Mouse (Mus musculus): ENCODE data around the gene Prrc2b.

The Prrc2b gene

DNA sequence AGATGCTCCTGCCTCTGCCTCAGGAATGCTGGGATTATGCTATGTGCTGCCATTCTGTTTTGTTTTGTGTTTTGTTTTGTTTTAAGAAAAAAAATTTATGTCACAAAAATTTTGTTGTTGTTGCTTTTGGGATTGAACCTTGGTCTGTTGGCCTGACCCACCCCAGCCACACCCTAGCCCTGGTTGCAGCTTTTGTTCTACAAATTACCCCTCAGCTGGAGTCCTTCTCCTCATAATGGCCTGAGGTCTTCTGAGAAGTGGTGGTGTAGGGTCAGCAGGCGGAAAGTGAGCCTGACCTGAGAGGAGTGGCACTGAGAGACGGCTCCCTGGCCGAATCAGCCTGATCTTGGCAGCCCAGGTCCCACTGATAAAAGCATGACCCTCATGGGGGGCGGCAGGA lies 11.8 kb downstream of the Prrc2b start:
- no peak for DNase-seq

DNA sequence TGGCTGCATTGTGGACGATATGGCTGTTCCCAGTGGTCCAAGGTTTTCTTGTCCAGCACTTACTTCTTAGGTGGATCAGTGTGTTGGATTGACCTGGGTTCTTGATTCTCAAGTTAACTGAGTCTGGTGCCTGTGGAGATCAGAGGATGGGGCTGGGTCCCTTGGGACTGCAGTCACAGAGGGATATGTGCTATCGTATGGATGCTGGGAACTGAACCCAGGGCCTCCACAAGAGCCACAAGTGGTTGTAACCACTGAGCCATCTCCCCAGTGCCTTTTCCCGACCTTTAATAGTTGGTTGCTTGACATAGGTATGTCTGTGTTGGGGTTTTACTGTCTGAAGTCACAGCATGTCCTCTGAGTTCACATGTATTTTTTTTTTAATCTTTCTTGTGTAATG lies 12.2 kb downstream of the Prrc2b start:
- no peak for DNase-seq

DNA sequence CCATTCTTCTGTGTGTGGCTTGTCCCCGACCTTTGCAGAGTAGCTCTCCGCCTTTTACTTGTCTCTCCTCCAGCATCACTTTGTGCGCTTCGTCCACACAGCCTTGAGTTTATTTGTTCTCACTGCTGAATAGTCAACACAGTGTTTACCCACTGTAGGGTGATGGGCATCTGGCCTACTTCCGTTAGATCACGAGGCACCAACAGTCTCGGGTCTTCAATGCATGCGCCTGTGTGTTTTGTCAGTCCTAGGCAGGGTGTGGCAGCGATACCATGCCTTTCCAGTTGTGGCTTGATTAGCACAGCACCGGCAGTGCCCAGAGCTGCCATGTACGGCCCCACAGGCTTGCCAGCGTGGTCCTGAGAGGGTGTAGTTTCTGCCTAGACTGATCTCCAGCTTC lies 13.6 kb downstream of the Prrc2b start:
- no peak for DNase-seq

DNA sequence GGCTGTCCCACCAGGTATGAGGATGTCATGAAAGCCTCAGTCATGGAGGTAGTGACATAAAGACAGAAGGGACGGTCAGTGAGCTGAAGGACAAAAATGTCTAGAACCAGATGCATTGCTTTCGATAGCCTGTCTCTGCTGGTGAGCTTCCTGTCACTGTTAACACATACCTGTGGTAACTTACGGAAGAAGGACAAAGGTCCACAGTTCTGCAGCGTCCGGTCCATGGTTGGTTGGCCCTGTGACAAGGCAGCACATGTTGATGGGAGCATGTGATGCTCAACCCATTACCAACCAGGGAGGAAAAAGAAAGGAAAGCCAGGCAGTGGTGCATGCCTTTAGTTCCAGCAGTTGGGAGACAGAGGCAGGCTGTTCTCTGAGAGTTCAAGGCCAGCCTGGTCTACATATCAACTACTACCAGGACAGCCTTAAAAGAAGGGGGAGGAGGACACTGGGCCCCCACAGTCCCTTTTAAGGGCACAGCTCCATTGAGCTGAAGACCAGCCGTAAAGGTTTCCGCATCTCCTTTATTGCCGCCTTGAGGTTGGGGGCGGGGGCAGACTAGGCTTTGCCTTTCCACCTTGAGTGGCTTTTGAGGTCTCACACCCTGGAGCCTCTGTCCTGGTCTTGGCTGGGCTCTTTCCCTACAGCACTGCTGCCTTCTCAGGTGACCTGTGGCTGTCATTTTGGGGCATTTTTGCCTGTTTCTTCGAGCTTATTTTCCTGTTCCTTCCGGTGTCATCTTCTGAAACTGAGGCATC lies 14.3 kb downstream of the Prrc2b start:
- DNase-seq: no peak

DNA sequence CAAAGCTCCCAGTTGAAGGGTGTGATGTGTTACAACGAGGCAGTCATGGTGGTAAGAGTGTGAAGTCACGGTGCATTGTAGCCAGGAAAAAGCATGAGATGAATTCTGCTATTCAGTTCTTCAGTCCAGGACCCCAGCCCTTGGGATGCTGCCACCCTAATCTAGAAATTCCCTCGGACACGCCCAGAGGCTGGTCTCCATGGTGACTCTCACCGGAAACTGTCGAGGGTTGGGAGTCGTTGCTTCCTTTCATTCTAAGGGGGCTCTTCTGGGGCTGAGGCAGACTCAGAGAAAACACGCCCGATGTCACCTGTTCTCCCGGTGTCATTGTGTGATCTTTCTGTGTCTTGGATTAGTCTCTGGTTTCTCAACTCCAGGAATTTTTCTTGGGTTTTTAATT lies 15.7 kb downstream of the Prrc2b start:
- DNase-seq: no peak

DNA sequence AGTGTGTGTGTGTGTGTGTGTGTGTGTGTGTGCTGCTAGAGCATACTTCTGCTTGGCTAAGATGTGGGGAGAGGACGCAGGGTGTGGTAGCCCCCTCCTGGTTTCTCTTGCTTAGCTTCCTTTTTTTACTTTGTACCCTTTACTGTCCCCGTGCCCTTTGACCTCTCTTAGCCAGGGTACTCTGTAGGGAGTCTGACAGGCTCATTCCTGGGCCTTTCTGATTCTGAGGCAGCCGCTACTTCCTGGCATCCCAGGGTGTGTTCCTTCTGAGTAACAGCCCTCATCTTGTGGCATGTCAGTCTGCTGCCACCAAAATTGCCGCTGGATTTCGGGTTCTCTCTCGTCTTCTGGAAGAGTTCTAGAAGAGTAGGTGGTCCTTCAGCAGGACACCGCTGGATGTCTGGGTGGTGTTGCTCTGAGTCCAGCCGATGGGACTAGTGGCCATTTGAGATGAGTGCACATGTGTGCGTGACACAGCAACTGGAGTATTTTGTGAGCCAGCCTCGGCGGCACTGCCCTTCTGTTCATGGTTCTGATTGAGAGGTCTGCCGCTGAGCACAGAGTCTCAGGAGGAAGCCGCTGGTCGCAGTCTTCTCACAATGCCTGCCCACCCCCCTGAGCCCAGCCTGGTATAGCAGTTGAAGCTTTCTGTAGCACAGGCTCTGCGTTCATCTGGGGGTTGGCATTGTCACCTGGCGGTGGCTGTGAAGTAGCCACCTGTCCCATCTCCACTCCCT lies 16.3 kb downstream of the Prrc2b start:
- no peak for DNase-seq

DNA sequence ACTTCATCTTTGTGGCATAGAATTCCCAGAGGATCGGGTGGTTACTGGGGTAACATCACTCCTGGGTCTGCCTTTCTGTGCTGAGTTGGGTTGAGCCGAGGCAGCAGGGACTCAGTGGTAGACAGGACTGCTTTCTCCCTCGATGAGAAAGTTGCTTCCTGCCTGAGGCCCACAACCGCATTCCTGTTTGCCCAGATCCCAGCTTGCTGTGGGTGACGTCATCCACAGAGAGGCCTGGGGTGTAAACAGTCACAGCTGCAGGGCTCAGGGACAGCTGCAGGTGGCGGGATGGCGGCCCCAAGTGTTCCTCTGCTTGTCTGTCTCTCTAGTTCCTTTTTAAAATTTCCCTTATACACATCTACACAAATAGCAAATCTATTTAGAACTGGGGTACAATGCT lies 16.9 kb downstream of the Prrc2b start:
- peak in 1 of 2 experiments; percentile 54 for DNase-seq

DNA sequence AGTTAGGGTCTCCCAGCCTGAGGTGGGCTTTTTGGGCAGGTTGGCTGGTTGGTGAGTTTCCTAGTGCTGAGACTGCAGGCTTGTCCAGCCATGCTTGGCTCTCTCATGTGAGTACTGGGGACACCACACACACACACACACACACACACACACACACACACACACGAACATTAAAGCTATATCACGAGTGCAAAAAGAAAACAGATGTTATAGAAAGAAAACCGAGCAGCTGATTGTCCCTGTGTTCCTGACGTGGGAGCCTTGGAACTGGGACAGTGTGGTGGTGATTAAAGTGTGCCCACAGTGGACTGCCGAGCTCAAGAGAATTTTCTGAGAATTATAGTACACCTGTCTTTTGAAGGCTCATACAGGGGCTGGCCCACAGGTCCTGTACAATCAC lies 18.4 kb downstream of the Prrc2b start:
- no peak for DNase-seq

DNA sequence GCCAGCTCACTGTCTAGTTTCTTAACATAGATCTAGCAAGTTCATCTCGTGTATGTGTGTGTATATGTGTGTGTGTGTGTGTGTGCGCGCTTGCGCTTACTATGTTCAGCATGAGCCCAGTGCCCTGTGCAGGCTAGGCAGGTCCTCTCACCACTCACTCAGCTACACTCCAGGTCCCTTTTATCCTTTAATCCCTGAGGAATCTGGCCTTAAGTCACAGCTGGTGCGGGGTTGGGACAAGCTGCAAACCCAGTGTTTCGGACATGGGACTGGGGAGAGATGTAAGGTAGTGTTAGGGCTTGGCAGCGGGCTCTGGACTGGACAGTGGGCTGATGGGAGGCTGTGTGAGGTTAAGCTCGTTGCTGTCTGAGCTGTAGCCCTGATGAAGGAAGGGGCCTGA lies 19.1 kb downstream of the Prrc2b start:
- no peak for DNase-seq

DNA sequence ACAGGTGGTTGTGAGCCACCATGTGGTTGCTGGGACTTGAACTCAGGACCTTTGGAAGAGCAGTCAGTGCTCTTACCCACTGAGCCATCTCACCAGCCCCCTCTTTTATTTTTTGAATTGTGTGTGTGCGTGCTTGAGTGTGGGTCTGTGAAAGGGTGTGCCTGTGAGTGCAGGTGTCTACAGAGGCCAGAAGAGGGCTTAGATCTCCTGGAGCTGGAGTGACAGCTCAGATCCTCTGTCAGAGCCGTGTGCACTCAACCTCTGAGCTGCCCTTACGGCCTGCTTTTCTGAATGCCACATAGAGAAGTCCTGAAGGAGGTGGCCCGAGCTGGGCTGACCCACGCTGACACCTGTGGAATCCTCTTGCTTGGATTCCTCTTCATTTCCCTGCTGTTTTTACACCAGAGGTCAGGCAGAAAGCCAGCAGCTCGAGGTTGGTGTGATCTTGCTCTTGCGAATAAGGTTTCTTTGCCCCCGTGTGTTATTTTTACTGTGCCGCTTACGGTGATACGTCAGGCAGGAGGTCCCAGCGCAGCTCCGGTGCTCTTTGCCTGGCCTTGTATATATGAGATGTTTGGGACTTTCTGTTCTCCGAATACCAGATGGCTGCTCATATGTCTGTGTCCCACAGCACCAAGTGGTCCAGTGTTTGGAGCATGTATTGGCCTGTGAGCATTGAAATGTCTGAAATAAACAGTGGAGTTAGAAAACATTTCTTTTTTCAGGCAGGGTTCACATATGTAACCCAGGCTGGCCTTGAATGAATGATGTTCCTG lies 21.0 kb downstream of the Prrc2b start:
- peak in 1 of 2 experiments; percentile 68 for DNase-seq

DNA sequence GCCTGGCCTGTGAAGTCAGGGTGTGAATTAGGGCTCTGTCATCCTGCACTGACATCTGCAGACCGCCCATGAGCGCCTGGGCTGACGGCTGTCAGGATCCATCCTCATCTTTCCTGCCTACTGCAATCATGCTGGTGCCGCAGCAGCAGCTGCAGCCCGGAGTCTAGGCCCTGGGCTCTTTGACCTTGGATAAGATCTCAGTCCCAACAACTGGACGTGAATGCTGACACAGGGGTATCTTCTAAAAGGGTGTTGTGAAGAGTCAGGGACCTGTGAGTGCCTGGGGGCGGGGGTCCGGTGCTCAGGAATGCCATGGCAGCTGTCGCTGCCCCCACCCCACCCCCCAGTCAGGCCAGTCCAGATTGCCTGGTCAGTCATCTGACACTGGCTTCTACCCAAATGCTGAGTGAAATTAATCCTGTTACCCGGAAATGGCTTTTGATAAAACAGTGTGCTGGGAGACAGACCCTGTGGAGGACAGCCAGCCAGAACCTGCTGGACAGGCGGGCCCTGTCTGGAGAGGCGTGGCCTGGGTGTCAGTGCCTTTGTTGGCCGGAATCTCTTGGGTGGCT lies 23.4 kb downstream of the Prrc2b start:
- DNase-seq: peak; percentile 76 to 81

DNA sequence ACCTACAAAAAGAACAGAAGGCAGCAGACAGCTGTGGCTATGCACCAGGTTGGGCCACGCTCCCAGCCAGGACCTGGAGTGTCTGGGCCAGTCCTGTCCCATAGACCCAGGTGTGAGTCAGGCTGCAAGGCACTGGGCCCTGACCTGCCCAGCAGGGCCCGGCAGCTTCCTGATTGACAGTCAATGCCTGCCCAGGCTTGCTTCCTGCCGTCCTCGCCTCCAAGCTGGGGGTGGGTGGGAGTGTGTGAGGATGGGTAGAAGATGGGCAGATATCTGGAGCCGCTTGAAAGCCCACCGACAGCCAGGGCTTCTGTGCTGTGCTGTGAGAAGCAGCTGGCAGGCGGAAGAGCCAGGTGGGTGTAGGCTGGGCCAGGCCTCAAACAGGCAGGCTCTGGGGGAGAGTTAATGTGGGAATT lies 24.2 kb downstream of the Prrc2b start:
- DNase-seq: peak; percentile 70 to 82

DNA sequence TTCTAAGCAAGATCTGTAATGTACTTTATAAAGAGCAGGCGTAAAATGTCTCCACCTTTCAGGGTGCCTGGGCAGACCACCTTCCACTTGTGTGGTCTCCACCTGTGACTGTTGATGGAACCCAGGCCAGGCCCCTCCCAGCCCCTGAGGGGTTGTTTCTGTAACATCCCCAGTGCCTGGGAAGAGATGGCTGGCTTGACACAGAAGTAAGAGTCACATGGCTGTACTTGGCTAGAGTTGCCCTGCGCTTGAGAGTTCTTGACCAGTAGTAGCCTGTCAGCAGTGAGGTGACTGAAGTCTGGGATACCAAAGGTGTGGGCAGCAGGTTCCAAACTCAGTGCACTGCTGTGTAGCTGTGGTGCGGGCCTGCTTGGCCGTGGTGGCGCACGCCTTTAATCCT lies 24.6 kb downstream of the Prrc2b start:
- DNase-seq: no peak

DNA sequence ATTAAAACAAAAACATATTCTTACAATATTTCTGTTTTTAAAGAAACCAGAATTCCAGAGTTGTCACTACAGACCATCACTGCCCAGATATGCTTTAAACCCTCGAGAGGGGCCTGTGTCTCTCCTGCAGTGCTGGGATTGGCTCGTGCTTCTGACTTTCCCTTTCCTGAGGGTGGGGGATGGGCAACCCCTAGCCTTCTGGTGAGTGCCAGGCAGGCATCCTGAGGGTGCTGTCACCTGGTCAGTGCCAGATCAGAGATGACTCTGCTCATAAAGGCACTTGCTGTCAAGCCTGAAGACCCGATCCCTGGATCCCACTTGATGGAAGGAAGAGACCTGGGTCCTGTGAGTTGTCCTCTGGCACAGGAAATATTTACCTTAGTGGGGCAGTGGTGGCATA lies 26.0 kb downstream of the Prrc2b start:
- peak; percentile 69 to 75 for DNase-seq

DNA sequence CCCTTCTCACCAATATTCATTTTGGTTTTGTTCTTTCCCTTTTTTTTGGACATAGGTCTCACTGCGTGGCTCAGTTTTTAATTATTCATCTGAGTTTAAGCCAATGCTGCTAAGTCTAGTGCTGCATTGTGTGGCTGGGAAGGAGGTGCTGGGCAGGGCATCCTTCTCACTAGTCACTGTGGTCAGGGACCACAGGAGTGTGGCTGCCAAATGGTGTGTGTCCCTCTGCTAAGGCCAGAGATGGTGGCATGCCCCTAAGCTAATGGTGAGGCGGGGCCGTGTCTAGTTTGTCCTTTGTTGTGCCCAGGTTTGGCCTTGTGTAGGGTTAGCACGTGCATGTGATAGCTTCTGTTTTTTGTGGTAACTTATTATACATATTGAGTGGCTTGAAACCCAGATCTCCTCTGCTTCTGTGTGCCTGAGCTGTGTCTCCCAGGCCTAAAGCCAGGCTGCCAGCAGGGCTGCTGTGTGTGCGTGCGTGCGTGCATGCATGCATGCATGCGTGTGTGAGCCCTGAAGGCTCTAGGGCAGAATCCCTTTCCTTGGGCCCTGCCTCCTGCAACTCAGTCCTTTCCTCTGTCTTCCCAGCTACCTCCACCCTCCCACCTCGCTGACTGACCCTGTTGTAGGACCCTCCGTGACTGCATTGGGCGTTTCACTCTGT lies 26.6 kb downstream of the Prrc2b start:
- DNase-seq: no peak

DNA sequence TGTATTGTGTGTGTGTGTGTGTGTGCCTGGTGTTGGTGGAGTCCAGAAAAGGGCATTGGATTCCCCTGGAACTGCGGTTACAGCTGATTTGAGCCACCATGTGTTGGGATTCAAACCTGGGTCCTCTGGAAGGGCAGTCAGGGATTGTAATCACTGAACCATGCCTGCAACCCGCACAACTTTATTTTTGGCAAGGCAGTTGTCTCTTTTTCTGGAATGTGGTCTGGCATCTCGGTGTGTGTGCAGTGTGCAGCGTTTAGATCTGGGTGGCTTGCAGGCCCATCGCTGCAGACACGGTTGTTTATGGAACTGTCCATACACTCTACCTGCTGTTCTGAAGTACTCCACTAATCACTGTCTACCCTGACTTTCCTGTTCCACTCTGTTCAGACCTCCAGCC lies 28.5 kb downstream of the Prrc2b start:
- no peak for DNase-seq

DNA sequence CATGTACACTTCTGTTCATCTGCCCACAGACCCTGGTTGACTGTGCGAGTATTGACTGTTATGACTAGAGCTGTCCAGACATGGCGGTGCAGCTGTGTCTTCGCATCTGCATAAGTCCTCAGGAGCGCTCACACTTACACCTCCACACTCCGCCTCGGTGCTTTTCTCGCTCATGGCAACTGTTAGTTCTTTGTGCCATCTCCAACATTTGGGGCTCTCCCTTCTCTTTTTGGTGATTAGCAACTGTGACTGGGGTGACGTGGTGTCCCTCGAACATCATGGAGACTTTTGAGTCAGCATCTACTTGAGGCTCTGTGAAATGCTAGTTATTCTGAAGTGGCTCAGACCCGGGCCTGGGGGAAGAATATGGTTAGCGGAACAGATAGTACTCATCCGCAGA lies 29.2 kb downstream of the Prrc2b start:
- DNase-seq: no peak

DNA sequence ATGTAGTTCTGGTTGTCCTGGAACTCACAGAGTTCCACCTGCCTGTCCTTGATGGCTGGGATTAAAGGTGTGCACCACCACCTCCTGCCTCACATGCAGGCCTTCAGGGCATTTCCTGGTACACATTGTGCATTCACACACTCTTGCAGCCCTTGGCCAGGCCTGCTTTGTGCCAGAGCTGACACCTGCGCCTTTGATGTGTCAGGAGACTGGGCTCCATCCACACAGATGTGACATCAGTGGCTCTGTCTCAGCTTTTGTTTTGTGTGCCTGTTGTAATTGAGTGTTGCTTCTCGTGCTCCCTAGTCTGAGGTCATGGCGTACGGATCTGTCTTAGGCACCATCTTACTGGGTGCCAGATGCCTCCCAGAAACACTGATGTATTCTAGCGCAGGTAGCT lies 30.5 kb downstream of the Prrc2b start:
- DNase-seq: no peak

DNA sequence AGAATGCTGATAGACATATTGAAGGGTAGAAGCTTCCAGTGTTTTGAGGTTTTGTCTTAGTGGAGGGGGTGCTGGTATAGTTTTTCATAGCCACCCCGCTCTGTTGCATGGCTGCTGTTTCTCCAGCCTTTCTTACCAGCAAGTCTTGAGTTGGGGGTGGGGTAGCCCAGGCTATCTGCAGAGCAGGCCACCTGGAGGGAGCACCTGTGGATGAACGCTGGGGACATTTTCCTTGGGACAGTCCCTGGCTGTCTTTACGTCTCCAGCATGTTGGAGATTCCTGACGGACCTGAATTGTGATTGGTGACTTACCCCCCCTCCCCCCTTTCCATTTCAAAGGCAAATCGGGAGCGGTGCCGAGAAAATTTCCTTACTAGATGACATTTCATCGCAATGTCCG lies 31.2 kb downstream of the Prrc2b start:
- no peak for DNase-seq

DNA sequence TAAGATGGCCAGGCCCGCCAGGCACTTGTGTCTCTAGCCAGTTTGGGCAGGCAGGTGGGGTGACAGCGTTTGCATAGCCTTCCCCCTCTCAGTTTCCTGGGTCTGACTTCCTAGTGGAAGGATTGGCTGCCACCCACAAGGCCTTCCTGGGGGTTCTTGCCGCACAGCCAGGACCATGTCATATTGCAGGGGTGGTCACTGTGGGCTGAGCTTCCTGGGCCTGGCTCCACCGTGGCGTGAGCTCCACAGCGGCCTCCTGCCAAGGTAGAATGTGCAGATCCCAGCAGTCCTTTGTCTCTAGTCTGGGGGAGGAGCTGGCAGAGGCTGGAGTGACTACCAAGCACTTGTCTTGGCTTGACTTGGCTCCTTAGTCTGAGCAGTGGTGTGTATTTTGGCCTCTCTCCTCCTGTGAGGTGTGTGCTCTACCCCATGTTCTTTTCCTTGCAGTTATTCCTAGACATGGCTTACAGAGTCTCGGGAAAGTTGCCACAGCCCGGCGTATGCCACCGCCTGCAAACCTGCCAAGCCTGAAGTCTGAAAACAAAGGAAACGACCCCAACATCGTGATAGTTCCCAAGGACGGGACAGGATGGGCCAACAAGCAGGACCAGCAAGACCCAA lies 31.9 kb downstream of the Prrc2b start:
- peak; percentile 63 to 69 for DNase-seq

DNA sequence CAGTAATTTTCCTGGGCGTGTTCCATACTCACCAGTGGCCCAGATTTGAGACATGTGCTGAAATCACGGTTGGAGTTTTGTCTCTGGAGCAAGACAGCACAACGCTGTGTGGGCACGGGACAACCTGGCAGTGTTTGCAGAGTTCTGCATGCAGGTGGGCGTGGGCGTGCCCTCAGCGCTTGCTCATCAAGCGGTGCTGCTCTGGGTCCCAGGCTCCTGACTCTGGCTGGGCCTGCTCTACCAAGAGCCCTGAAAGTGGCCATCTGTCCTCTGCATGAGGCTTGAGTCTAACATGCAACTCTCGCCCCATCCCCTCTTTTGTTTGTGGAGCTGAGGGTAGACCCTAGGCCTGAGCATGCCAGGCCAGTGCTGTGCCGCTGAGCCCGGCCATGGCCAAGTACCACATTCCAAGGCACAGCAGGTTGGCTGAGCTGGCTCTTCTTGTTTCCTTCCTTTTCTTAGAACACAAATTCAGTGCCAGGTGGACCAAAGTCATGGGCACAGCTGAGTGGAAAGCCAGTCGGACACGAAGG lies 36.2 kb downstream of the Prrc2b start:
- DNase-seq: peak; percentile 77 to 87

DNA sequence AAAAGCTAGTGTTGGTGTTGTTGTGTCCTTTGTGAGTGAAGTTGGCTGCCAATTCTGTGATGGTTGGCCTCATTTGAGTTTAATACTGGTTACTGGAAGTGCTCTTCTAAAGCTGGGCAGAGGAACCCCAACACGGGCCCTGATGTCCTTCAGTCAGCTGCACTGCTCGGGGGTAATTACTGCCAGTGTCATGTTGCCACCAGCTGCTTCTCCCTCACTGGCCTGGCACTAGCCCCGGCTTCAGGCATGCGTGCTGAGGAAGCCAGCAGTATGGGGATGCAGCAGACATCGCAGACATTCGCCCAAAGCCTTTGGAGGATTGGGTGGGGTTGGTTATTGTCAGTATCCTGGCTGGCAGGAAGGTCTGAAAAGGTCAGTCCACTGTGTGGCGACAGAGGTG lies 36.8 kb downstream of the Prrc2b start:
- peak; percentile 65 to 73 for DNase-seq

Measured in cerebellum, postnatal 14 days (tissue).